Mouse (Mus musculus): ENCODE measurements around the gene Gm5751.
"Not testable (repeated sequence)": the region's sequence is repeated elsewhere in the genome, so short reads cannot be mapped to it uniquely, and the experiment has no call there.

Gm5751 gene

DNA sequence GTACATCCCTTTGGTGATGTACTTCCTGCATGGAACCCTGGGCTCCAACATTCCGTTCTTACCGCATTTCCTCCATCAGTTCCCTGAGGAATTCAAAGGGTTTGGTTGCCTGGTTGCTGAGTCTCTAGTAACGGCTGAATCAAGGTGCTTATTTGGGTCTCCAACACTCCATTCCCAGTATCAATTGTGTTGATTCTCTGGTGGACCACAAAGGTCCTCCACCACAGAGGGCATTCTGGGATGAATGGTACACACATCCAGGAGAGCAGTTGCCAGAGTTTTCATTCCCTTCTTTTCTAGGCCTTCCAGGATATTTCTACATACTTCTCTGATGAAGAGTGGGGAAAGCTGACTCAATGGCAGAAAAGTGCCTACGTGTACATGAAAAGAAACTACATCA is at the start of gene Gm5751:
Gene Gm5751, plus strand, starts transcription at position 301 of the 400 bp plus-strand sequence.
- not testable (repeated sequence) for DNase-seq

DNA sequence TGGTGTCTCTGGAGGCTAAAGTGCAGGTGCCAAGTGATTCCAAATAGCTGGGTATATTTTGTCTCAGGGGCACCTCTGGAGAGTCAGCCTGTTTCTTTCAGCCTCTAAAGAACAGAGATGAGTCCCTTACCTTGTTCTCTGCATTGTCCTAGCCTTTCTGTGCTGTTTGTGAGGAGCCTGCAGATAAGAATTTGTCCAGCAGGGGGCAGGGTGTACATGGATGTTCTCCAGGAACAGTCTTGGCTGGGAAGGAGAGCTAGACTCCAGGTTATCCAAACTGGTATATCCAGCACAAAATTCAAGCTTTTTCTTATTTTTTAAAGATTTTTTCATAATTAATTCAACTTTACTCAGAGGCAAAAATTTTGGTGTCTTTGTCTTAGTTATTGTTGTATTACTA is 42.0 kb upstream of the Gm5751 start:
- DNase-seq = peak; percentile 12

DNA sequence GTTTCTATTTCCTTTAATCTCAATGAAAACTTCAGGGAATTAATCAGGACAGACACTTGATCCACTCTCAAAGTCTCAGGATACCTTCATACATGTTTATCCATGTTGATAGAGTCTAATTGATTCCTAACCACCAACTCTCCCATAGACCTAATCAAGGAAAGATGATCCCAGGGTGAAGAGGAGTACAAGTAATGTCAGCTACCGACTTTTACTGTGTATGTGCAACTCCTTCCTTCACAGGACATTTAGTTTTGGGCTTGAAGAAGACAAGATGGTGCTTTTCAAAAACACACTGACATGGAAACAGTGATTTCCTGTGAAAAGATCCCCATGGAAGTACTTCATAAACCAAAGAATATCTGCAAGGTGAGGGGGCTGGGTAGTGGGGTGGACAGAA is 30.4 kb upstream of the Gm5751 start, which contains the start of gene Gm6592:
Gene Gm6592, plus strand, starts transcription at position 301 of the 400 bp plus-strand sequence.
- DNase-seq = no peak

DNA sequence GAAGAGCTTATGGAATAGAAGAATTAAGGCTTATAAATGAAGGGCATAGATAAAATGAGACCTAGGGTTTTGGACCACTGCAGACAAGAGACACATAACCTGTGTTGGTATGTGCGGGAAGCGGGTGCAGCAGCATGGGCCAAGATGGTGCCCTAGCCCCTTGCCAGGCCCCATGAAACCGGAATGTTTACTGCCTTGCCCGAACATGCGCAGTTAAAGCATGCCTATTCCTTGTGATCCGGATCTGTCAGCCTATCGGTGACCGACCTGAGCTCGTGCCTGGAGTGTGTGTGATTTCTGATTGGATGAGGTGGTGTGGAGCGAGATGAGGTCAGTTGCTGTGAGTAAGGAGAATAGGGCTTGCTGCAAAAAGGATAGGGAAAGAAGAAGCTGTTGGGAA is 21.6 kb upstream of the Gm5751 start:
- DNase-seq = no peak

DNA sequence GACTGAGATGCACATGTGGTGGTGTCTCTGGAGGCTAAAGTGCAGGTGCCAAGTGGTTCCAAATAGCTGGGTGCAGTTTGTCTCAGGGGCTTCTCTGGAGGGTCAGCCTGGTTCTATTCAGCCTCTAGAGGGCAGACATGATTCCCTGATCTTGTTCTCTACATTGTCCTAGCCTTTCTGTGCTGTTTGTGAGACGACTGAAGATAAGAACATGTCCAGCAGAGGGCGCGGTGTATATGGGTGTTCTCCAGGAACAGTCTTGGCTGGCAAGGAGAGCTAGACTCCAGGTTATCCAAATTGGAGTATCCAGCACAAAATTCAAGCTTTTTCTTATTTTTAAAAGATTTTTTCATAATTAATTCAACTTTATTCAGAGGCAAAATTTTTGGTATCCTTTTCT is 9.7 kb upstream of the Gm5751 start:
- DNase-seq = peak; percentile 21

DNA sequence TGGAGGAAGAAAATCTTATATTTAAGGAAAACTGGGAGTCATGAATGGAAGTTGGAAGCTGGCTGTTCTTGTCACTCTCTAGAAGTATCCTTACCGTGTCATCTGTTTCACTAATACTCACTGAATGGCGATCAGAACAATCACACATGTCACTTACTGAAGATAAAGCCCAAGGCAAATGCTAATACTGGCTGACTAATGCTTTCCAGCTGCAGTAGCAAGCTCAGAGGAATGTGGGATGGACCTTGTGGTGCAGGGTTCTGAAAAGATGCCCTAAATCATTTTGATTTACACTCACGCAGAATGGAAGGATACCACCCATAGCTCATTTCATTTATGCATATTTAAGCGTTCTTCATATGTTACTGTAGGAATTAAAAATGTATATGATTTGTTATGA is 10.3 kb downstream of the Gm5751 start:
- DNase-seq = no peak

DNA sequence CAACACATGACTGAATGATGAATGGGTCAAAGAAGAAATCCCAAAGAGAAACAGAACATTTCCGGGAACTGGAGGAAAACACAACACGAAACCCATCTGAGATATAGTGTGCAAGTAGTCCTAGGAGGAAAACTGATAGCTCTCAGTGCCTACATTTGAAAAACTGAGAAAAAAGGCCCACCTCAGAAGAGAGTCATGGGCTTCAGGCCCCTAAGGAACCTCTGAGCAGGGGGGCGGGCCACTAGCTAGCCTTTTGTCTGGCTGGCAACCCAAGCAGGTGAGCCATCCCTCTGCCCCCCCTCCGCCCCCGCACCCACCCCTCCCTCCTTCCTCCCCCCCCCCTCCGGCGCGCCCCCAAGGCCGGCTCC is 17.9 kb downstream of the Gm5751 start:
- DNase-seq = no peak

DNA sequence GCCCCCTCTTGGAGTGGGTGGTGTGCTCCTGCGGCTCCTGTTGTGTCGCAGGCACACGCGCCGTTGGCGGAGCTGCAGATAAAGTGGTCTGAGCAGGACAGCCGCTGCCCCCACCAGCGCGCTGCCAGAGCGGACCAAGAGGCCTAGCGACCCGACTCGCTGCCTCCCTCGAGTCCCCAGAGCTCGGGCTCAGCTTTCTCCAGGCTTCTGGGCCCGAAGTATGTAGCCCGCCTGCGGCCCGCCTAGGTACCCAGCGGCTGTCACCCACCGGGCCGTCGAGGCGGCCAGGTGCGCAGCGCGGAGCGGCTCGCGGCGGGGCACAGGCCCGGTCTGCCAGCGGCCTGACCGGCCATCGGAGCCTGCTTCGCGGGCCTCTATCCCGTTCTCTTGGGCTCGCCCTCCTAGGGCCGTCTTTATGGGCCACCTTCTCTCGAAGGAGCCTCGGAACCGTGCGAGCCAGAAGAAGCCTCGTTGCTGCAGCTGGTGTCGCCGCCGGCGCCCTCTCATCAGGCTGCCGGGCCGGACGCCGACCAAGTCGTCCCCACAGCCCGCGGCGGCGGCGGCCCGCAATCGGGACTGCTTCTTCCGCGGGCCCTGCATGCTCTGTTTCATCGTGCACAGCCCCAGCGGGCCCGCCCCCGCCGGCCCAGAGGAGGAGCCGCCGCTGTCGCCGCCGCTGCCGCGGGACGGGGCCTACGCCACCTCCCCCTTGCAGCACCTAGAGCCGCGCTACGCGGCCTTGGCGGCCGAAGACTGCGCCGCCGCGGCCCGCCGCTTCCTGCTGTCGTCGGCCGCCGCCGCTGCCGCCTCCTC is 18.5 kb downstream of the Gm5751 start, which contains the start of gene B630019K06Rik:
Gene B630019K06Rik, plus strand, starts transcription at position 40 of the 813 bp plus-strand sequence.
- DNase-seq = peak; percentile 47

DNA sequence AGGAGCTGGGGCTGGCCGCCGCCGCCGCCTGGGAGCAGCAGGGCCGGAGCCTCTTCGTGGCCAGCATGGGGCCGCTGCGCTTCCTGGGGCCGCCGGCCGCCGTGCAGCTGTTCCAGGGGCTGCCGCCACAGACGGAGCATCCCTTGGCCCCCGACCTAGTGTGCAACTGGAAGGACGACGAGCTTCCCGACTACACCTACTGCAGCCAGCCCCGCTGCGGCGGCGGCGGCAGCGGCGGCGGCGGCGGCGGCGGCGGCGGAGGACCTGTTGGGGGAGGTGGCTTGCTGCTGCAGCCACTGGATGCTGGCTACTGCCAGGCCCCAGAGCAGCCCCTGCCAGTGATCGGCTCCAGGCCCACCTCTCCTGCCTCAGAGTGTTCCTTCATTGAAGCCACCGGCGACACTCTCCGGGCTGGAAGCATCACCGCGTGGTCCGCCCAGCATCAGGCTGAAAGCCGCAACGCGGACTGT is 19.2 kb downstream of the Gm5751 start:
- DNase-seq = peak; percentile 42

DNA sequence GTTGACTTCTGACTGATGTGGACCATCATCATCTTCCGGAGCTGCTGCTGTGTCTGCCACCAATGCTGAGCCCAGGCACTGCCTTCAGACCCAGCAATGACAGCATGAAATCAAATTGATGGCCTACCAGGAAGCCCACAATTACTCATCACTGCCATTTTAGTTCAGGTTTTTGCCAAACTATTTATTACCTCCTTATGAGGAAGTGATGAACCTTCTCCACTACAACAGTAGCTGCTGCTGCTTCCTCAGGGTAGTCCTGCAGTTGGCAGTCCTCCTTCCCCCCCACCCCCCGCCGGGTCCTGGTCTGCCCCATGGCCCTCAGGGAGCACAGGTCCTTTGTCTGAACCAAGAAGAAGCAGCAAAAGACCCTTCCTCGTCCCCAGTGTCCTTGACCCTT is 26.8 kb downstream of the Gm5751 start:
- no peak for DNase-seq

DNA sequence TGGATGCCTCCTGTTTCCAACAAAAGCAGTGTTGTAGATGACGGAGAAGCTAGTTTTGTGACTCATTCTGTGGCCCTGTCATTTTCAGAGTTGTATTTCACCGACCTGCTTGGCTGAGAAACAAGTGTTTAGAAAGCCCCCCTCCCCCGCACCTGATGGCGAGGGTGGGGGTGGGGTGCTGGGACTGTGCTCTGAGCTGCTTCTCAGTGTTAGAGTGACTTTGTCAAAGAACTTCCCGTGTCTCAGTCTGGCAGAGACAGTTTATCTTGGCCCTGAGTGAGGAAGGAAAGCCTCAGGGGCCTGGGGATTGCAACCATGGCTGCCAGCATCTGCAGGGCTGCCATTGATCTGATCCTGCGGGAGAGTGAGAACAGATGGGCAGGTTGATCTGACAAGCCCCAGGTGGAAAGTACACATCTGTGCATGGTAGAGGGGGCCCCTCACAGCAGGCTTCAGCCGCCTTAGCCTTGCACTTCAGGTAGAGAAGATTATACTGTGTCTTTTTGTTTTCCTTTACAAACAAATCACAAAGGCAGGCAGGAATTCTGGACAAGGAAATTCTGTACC is 27.9 kb downstream of the Gm5751 start:
- no peak for DNase-seq

DNA sequence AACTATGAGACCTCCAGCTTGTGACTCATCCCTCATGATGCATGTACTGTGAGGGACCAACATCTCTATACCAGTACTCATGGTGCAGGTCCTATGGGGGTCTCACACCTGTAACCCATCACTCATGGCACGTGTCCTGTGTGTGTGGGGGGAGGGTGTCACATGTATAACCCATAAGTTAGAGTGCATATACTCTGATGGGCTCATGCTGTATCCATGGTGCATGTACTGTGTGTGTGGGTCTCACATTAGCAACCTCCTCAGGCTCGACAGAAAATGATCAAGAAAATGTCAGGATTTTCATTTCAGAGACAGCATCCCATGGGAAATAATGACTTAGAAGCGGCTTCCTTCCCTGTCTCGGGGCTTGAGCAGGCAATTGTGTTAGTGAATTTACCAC is 47.0 kb downstream of the Gm5751 start:
- no peak for DNase-seq

DNA sequence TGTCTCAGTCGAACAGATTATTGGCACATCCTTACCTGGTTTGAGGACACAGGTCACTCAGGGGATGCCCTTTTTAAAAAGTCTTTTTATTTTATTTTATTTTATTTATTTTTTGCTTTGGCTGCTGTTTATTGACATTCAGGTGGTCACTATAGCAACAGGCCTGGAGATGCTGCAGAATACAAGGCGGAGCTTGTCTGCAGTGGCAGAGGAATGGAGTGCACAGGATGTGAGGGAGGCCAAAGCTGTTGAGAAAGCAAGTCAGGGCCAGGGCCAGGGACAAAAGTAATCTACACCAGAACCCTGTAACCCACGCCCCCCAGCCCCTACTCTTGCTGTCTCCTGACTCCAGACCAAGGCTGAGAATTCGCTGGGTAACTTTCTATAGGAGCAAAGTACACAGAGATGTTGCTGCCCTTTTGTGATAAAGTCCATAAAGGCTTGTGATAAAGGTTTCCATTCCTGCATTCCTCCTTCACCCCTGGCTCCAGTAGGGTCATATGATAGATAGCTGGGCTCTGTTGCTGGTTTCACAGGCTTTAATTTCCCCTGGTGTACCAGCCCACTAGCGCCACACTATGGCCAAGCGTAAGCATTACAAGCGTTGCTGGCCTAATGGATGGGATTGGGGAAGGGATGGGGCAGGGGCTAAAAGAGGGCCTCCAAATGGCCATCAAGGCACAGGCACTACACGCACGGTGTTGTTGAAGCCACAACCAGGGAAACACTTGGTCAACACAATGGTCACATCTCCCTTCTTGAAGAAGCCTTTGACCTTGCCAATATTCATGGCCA is 48.0 kb downstream of the Gm5751 start:
- no peak for DNase-seq

DNA sequence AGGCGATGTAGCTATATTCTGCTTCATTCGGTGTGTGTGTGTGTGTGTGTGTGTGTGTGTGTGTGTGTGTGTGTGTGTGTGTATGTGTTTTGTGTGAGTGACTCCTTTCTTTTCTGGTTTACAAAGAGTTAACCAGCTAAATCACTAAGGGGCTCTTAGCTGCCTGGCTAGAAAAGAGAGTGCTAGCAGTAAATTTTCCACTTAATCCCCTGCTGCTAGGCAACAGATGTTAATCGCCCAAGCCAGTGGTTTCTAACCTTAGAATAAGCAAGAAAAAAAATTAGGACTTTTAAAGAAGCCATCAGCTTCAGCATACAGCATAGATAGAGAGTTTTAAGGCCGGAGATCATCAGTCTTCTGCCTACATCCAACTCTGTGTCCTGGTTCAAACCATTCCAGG is 53.3 kb downstream of the Gm5751 start:
- DNase-seq = no peak

All from cerebellum, adult 11-12 months (tissue).